ENCODE assay signal across 8 mouse cellular contexts in genomic region chr2:20969201-20970200, GRCm38 (mm10). TPM values are rescaled to one million over a fixed set of nuclear protein-coding genes. Genes with fewer than 3 reads are reported as not detected.
DNase-seq lines count a peak whose midpoint lies in the region; ATAC-seq and TF ChIP-seq lines count a peak whose summit lies in the region.

No protein-coding gene starts in this region.

- peak overlapping the region; percentile 96 for H3K9ac ChIP-seq in kidney, embryonic 14.5 days (ENCODE audit: low read depth, low read length)
- peak overlapping the region; percentile 96 for H3K9ac ChIP-seq in limb, embryonic 15.5 days

- H3K27ac ChIP-seq in bone marrow macrophage, adult 2 months (ENCODE audit: insufficient read depth, low read depth, low read length) = peak overlapping the region; percentile 73
- peak overlapping the region; percentile 93 for H3K27ac ChIP-seq in embryonic fibroblast, embryonic 13.5 days (ENCODE audit: insufficient read depth, low read length)
- peak overlapping the region; percentile 95 for H3K27ac ChIP-seq in kidney, embryonic 14.5 days (ENCODE audit: low read depth, low read length)
- peak overlapping the region; percentile 99 for H3K27ac ChIP-seq in limb, embryonic 15.5 days

- TF ChIP-seq CTCF in bone marrow macrophage, adult 2 months (IDR thresholded peaks at IDR 0.05; ENCODE audit: low read depth, low read length) = no peak
- TF ChIP-seq CTCF in embryonic fibroblast, embryonic 13.5 days (IDR thresholded peaks at IDR 0.05; ENCODE audit: borderline replicate concordance, insufficient read depth, low read length) = no peak

- H3K4me1 ChIP-seq in bone marrow macrophage, adult 2 months (ENCODE audit: control insufficient read depth, insufficient read depth, low read length) = peaks cover 12% of the 10 kb centered on the region
- H3K4me1 ChIP-seq in embryonic fibroblast, embryonic 13.5 days (ENCODE audit: control insufficient read depth, insufficient read depth, low read length) = 0 out of 2 replicates have a peak, but pooled peaks cover 3% of the 10 kb centered on the region
- peaks cover 16% of the 10 kb centered on the region for H3K4me1 ChIP-seq in kidney, embryonic 14.5 days (ENCODE audit: control insufficient read depth, insufficient read depth, low read length)
- peaks cover 22% of the 10 kb centered on the region for H3K4me1 ChIP-seq in limb, embryonic 15.5 days

- H3K4me2 ChIP-seq in kidney, embryonic 14.5 days (replicated peaks; ENCODE audit: low read depth, low read length) = peak overlapping the region; percentile 82
- peak overlapping the region; percentile 72 for H3K4me2 ChIP-seq in limb, embryonic 15.5 days

- WGBS in kidney, embryonic 14.5 days = under 1% methylated on average over 49 of the region's 49 CpGs
- WGBS in limb, embryonic 15.5 days = under 1% methylated on average over 48 of the region's 49 CpGs

- TF ChIP-seq POLR2A in bone marrow macrophage, adult 2 months (IDR thresholded peaks at IDR 0.05; ENCODE audit: borderline replicate concordance, low read depth, low read length) = 0 out of 2 replicates have a peak, but pooled peaks have one; percentile 29
- peak; percentile 84 for TF ChIP-seq POLR2A in embryonic fibroblast, embryonic 13.5 days (IDR thresholded peaks at IDR 0.05; ENCODE audit: low read depth, low read length)

- no peaks in the 10 kb centered on the region for H3K9me3 ChIP-seq in kidney, embryonic 14.5 days (ENCODE audit: control insufficient read depth, low read length)
- no peaks in the 10 kb centered on the region for H3K9me3 ChIP-seq in limb, embryonic 15.5 days

- DNase-seq in A20 (ENCODE audit: low read depth, low spot score) = peak; percentile 95
- DNase-seq in heart, adult 9 months (ENCODE audit: low spot score in 2 of 2) = peak; percentile 96 to 97
- peak; percentile 67 to 74 for DNase-seq in monocyte, adult 2 months (ENCODE audit: low read depth in 1 of 2, low spot score in 2 of 2)
- peak; percentile 88 to 91 for DNase-seq in spleen, postnatal 36 days (ENCODE audit: low spot score in 2 of 2)

- H3K36me3 ChIP-seq in kidney, embryonic 14.5 days (ENCODE audit: control insufficient read depth, insufficient read depth, low read length) = no peaks in the 10 kb centered on the region
- no peaks in the 10 kb centered on the region for H3K36me3 ChIP-seq in limb, embryonic 15.5 days

- H3K4me3 ChIP-seq in bone marrow macrophage, adult 2 months (ENCODE audit: insufficient read depth, low read length) = peak overlapping the region; percentile 75
- H3K4me3 ChIP-seq in embryonic fibroblast, embryonic 13.5 days (ENCODE audit: insufficient read depth, low read length) = peak overlapping the region; percentile 66
- peak overlapping the region; percentile 65 for H3K4me3 ChIP-seq in kidney, embryonic 14.5 days (ENCODE audit: low read length)
- H3K4me3 ChIP-seq in limb, embryonic 15.5 days = peak overlapping the region; percentile 93

- ATAC-seq in kidney, embryonic 14.5 days (ENCODE audit: low FRiP score, low TSS enrichment) = peak; percentile 95
- peak; percentile 97 for ATAC-seq in limb, embryonic 15.5 days (ENCODE audit: insufficient number of reproducible peaks, low FRiP score, low TSS enrichment, low read depth)

- H3K27me3 ChIP-seq in kidney, embryonic 14.5 days (ENCODE audit: control insufficient read depth, insufficient read depth, low read length) = no peaks in the 10 kb centered on the region
- no peaks in the 10 kb centered on the region for H3K27me3 ChIP-seq in limb, embryonic 15.5 days

RNA-seq across cellular contexts. Expression of gene Arhgap21, which starts 0.8 kb away (rescaled TPM):
- polyA plus RNA-seq in bone marrow macrophage, adult 2 months (2012; ENCODE audit: insufficient read depth, insufficient read length, missing spikeins) = 14.7 and 22.7 TPM in 2 replicates
- 82.7 and 83.0 TPM in 2 replicates for polyA plus RNA-seq in embryonic fibroblast, embryonic 13.5 days (2011; ENCODE audit: insufficient read length, low read depth, missing spikeins)
- polyA plus RNA-seq in kidney, embryonic 14.5 days (2014; fragmentation: Nextera tagmentation; extraction: Ambion mirVana) = 14.4 and 15.9 TPM in 2 replicates
- polyA plus RNA-seq in limb, embryonic 15.5 days (2015; fragmentation: Nextera tagmentation; extraction: Ambion mirVana) = 8.3 and 9.0 TPM in 2 replicates

Comparison
In these comparisons a context has a peak if more than half of its experiments do, and no peak if none do; other contexts are left out.
1. Peak in every context shown above with its lines: DNase-seq, ATAC-seq, H3K4me3 ChIP-seq and H3K27ac ChIP-seq.